Mouse (Mus musculus) hindbrain, postnatal 0 days (tissue): ENCODE measurements at regions not wholly inside any gene's neighbourhood (a gene's known extent, or its start where the extent isn't known, plus 50 kb on each side); places are given as distances from the start of the nearest gene placed in this dataset.

Source experiments
- ATAC-seq: fragments of 200-750 bp; cut with Nextera tagmentation; 2 replicates; pipeline ENCODE4 v1.8.0; 2017; ENCODE audit warnings: mild to moderate bottlenecking, moderate TSS enrichment, moderate library complexity
- DNase-seq: peaks from one replicate; pipeline ENCODE4 v3.0.0-alpha.2; 2015; ENCODE audit warnings: low spot score
- H3K27ac ChIP-seq: fragments of 300-500 bp; sonication (generic); 2 replicates; pipeline ENCODE4 v1.5.1; 2014; ENCODE audit warnings: mild to moderate bottlenecking
- H3K27me3 ChIP-seq: fragments of 300-500 bp; sonication (generic); 2 replicates; pipeline ENCODE4 v1.6.1; 2014; ENCODE audit warnings: low read length, mixed read lengths; ENCODE audit not compliant: insufficient read depth
- H3K36me3 ChIP-seq: fragments of 300-500 bp; sonication (generic); 2 replicates; pipeline ENCODE4 v1.6.1; 2014; ENCODE audit warnings: low read length, mixed read lengths; ENCODE audit not compliant: insufficient read depth
- H3K4me1 ChIP-seq: fragments of 300-500 bp; sonication (generic); 2 replicates; pipeline ENCODE4 v1.6.1; 2014; ENCODE audit warnings: antibody characterized with exemption, low read length, mixed read lengths; ENCODE audit not compliant: insufficient read depth
- H3K4me2 ChIP-seq: fragments of 300-500 bp; sonication (generic); 2 replicates; pipeline ENCODE4 v1.6.1; 2014; ENCODE audit warnings: low read depth, mild to moderate bottlenecking, low read length, moderate library complexity, mixed read lengths
- H3K4me3 ChIP-seq: fragments of 300-500 bp; sonication (generic); 2 replicates; pipeline ENCODE4 v1.5.1; 2014; ENCODE audit warnings: low read length
- H3K9ac ChIP-seq: fragments of 300-500 bp; sonication (generic); replicated peaks from 2 replicates; pipeline ENCODE4 v1.6.1; 2014; ENCODE audit warnings: mild to moderate bottlenecking, low read length, moderate library complexity, mixed read lengths
- H3K9me3 ChIP-seq: fragments of 300-500 bp; sonication (generic); 2 replicates; pipeline ENCODE4 v1.6.1; 2016; ENCODE audit warnings: low read length, mixed read lengths
- CTCF ChIP-seq: IDR thresholded peaks from 2 replicates; pipeline ENCODE4 v1.5.1; 2016; ENCODE audit warnings: antibody characterized with exemption, control low read depth, low read depth
- WGBS: fragments of 180-500 bp; shearing (Covaris S2); extraction: QIAGEN DNeasy Blood & Tissue Kit; methylation state at CpG from one replicate; pipeline ENCODE4 v1.1.7; 2014; 5-methylcytosine and 5-hydroxymethylcytosine counted together

DNA sequence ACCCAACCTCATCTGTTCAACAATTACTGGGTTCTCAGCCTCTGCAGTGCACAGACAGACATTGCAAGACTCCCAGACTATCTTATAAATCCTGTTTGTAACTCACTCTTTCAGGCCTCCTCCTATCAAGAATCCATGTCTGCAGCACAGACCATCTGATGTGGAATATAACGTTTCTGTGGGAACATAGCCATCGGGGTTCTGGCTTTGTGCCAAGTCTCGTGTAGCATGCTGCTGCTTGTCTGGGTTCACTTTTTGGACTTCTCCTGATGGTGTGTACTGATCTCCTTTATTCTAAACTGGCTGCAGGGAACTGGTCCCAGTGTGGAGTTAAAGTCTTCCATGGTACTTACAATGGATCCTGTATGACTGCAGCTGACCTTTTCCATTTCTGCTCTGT lies 418.0 kb upstream of the Cdh4 start:
- Histone ChIP-seq H3K27ac (no peak overlapping the region), H3K4me2 (no peak overlapping the region), H3K9ac (no peak overlapping the region), H3K4me3 (no peak overlapping the region), H3K27me3 (no peaks in the 10 kb centered on the region), H3K36me3 (no peaks in the 10 kb centered on the region), H3K9me3 (no peaks in the 10 kb centered on the region), H3K4me1 (0 out of 2 replicates have a peak, but pooled peaks cover 3% of the 10 kb centered on the region)
- TF ChIP-seq CTCF, result no peak
- ATAC-seq (no peak), DNase-seq (peak; percentile 52)
- WGBS, result 40% methylated on average over 3 of the region's 3 CpGs

DNA sequence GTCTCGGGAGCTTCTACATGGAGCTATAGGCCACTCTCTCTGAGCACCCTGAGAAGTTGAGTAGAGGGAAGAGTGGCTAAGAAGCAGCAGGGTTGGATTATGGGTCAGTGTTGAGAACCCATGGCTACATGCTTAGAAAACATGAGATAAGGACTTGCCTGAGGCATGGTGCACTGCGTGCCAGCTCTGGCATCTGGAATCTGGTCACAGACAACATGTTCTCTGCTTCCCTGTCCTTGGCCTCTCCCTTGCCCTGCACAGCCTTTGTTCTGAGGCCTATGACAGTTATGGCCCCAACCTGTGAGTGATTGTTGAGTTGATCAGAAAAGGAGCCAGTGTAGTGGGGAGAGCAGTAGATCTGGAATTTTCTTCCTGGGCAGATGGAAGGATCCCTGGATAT lies 409.1 kb upstream of the Cdh4 start:
- Histone ChIP-seq H3K4me1 (no peaks in the 10 kb centered on the region), H3K27me3 (0 out of 2 replicates have a peak, but pooled peaks cover 5% of the 10 kb centered on the region), H3K36me3 (no peaks in the 10 kb centered on the region), H3K27ac (no peak overlapping the region), H3K9ac (no peak overlapping the region), H3K4me3 (no peak overlapping the region), H3K9me3 (no peaks in the 10 kb centered on the region), H3K4me2 (no peak overlapping the region)
- no peak for DNase-seq
- no peak for ATAC-seq
- no peak for TF ChIP-seq CTCF
- 87% methylated on average over 2 of the region's 2 CpGs for WGBS

DNA sequence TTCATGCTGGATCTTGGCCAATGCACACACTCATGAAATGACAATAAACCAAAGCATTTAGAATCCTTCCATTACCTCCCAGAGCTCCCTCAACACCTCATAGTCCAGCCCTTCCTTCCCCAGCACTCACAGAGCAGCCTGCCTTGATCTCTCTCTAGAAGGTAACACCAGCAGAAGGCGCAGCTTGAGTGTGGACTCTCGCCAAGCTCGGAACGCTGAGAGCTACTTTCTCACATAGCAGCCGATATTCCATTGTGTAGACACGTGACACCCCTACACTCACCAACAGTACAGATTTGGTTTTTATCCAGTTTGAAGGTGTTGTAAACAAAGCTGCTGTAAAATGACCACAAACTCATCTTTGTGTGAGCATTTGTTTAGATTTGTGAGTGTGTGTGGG lies 406.8 kb upstream of the Cdh4 start:
- Histone ChIP-seq H3K9me3 (no peaks in the 10 kb centered on the region), H3K9ac (no peak overlapping the region), H3K4me1 (no peaks in the 10 kb centered on the region), H3K4me3 (no peak overlapping the region), H3K27ac (no peak overlapping the region), H3K27me3 (0 out of 2 replicates have a peak, but pooled peaks cover 5% of the 10 kb centered on the region), H3K4me2 (no peak overlapping the region), H3K36me3 (no peaks in the 10 kb centered on the region)
- TF ChIP-seq CTCF, result no peak
- 51% methylated on average over 6 of the region's 6 CpGs for WGBS
- no peak for ATAC-seq
- peak; percentile 65 for DNase-seq

DNA sequence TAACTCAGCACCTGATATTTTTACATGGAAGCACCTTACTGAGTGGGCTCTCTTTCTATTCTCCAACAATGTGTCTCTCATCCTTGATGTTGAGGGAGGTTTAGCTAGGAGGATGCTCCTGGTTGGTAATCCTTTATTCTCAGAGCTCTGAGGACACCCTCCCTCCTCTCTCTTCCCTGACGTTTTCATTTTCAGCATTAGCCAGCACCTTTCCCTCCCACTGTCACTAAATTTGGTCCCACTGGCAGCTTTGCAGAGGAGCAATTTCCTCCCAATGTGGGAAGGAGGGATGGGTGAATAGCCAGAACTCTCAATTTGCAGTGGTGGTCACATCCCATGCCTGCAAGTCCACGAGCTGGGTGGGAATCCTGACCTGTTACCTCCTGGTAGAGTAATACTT lies 402.5 kb upstream of the Cdh4 start:
- Histone ChIP-seq H3K4me2 (no peak overlapping the region), H3K27ac (no peak overlapping the region), H3K9me3 (no peaks in the 10 kb centered on the region), H3K27me3 (no peaks in the 10 kb centered on the region), H3K9ac (no peak overlapping the region), H3K4me3 (no peak overlapping the region), H3K36me3 (no peaks in the 10 kb centered on the region), H3K4me1 (no peaks in the 10 kb centered on the region)
- no peak for TF ChIP-seq CTCF
- DNase-seq (no peak), ATAC-seq (no peak)
- 63% methylated on average over 2 of the region's 2 CpGs for WGBS

DNA sequence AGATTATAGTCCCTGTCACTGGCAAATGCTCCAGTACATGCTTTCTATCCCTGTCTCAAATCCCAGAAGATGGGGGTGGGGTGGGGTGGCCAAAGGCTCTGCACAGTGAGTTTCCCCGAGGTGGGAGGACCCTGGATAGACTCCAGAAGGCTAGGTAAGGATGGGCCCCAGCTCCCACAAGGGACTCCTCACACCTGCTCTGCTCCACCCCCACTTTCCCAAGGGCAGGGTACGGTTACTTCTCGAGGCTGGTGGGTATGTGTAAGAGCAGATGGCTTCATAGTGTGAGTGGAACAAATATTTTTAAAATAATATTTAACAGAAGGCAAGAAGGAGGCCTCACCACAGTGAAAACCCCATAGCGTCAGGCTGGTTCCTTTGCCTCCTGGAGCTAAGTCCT lies 398.6 kb upstream of the Cdh4 start:
- H3K27ac ChIP-seq, result no peak overlapping the region
- ATAC-seq (no peak), DNase-seq (no peak)
- H3K4me3 ChIP-seq, result no peak overlapping the region
- H3K9me3 ChIP-seq, result no peaks in the 10 kb centered on the region
- WGBS, result 55% methylated on average over 4 of the region's 4 CpGs
- no peak overlapping the region for H3K4me2 ChIP-seq
- no peaks in the 10 kb centered on the region for H3K27me3 ChIP-seq
- TF ChIP-seq CTCF, result no peak
- no peaks in the 10 kb centered on the region for H3K36me3 ChIP-seq
- no peaks in the 10 kb centered on the region for H3K4me1 ChIP-seq
- no peak overlapping the region for H3K9ac ChIP-seq

DNA sequence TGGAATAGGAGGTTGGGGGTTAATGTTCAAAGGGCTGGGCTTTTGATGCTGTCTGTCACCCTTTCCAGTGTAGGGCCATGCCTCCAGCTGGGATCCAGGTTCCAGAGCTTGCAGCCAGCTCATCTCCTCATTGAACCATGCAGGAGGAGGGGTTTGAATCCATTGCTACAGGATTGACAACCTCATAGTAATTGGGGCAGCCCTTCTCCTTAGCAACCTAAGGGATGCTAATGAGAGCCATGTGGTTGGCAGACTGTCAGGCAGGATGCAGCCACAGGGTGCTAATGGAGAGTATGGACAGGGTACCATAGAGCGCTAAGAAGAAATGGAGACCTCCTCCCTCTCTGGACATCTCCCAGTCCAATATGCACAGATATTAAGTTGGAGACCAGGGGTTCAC lies 396.9 kb upstream of the Cdh4 start:
- H3K4me2 ChIP-seq, result no peak overlapping the region
- DNase-seq, result peak; percentile 57
- no peak overlapping the region for H3K27ac ChIP-seq
- no peaks in the 10 kb centered on the region for H3K36me3 ChIP-seq
- peak; percentile 74 for ATAC-seq
- H3K4me3 ChIP-seq, result no peak overlapping the region
- 19% methylated on average over 1 of the region's 1 CpGs for WGBS
- no peaks in the 10 kb centered on the region for H3K4me1 ChIP-seq
- no peaks in the 10 kb centered on the region for H3K27me3 ChIP-seq
- no peak for TF ChIP-seq CTCF
- no peak overlapping the region for H3K9ac ChIP-seq
- H3K9me3 ChIP-seq, result no peaks in the 10 kb centered on the region

DNA sequence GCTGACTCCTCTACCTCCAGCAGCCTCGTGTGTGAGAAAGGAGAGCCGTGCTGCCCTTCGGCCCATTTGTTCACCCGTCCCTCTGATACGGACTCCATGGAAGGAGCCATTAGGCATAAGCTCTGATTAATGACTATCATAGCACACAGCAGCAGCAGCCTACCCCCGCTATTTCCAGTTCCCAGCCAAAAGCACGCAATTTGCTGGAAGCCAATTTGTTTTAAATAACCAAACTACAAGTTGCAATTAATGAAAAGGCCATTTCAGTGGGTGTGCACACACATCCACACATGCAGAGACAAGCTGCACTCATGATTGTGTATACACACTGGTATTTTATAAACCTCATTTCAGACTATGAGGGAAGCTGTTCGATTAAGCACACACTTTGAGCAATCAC lies 387.8 kb upstream of the Cdh4 start:
- 60% methylated on average over 8 of the region's 8 CpGs for WGBS
- H3K9me3 ChIP-seq, result no peaks in the 10 kb centered on the region
- H3K27ac ChIP-seq, result no peak overlapping the region
- H3K9ac ChIP-seq, result no peak overlapping the region
- H3K4me2 ChIP-seq, result no peak overlapping the region
- no peak for TF ChIP-seq CTCF
- no peaks in the 10 kb centered on the region for H3K4me1 ChIP-seq
- ATAC-seq (no peak), DNase-seq (no peak)
- no peaks in the 10 kb centered on the region for H3K36me3 ChIP-seq
- H3K27me3 ChIP-seq, result no peaks in the 10 kb centered on the region
- no peak overlapping the region for H3K4me3 ChIP-seq
